Mouse (Mus musculus) midbrain, postnatal 0 days (tissue): ENCODE results near the gene Sox10. TPM values are rescaled to one million over a fixed set of nuclear protein-coding genes. Genes with fewer than 3 reads are reported as not detected.

ENCODE experiments used
- ATAC-seq: fragments of 200-750 bp; cut with Nextera tagmentation; 2 replicates; pipeline ENCODE4 v1.8.0; 2017; ENCODE audit warnings: moderate number of reproducible peaks, mild to moderate bottlenecking, moderate TSS enrichment, moderate library complexity; ENCODE audit not compliant: low FRiP score
- DNase-seq: peaks from one replicate; pipeline ENCODE4 v3.0.0-alpha.2; 2015; ENCODE audit warnings: low spot score
- H3K27ac ChIP-seq: fragments of 300-500 bp; sonication (generic); 2 replicates; pipeline ENCODE4 v1.5.1; 2014; ENCODE audit warnings: low read depth, mild to moderate bottlenecking, low read length, mixed read lengths
- H3K27me3 ChIP-seq: fragments of 300-500 bp; sonication (generic); 2 replicates; pipeline ENCODE4 v1.6.1; 2014; ENCODE audit warnings: low read length, control low read depth, mixed read lengths; ENCODE audit not compliant: insufficient read depth
- H3K36me3 ChIP-seq: fragments of 300-500 bp; sonication (generic); 2 replicates; pipeline ENCODE4 v1.6.1; 2014; ENCODE audit warnings: low read length, control low read depth, mixed read lengths; ENCODE audit not compliant: insufficient read depth
- H3K4me1 ChIP-seq: fragments of 300-500 bp; sonication (generic); 2 replicates; pipeline ENCODE4 v1.6.1; 2014; ENCODE audit warnings: mild to moderate bottlenecking, control low read depth, antibody characterized with exemption, low read length, mixed read lengths; ENCODE audit not compliant: insufficient read depth
- H3K4me2 ChIP-seq: fragments of 300-500 bp; sonication (generic); 2 replicates; pipeline ENCODE4 v1.6.1; 2014; ENCODE audit warnings: low read depth, mild to moderate bottlenecking, low read length, mixed read lengths; ENCODE audit not compliant: poor library complexity, severe bottlenecking
- H3K4me3 ChIP-seq: fragments of 300-500 bp; sonication (generic); 2 replicates; pipeline ENCODE4 v1.5.1; 2014; ENCODE audit warnings: low read depth, mild to moderate bottlenecking, low read length, moderate library complexity
- H3K9ac ChIP-seq: fragments of 300-500 bp; sonication (generic); replicated peaks from 2 replicates; pipeline ENCODE4 v1.6.1; 2014; ENCODE audit warnings: mild to moderate bottlenecking, low read length, moderate library complexity, mixed read lengths; ENCODE audit not compliant: poor library complexity, severe bottlenecking
- H3K9me3 ChIP-seq: fragments of 300-500 bp; sonication (generic); 2 replicates; pipeline ENCODE4 v1.6.1; 2016; ENCODE audit warnings: low read length, control low read depth
- CTCF ChIP-seq: IDR thresholded peaks from 2 replicates; pipeline ENCODE4 v1.5.1; 2016; ENCODE audit warnings: antibody characterized with exemption, mild to moderate bottlenecking
- WGBS: fragments of 180-500 bp; shearing (Covaris S2); extraction: QIAGEN DNeasy Blood & Tissue Kit; methylation state at CpG from one replicate; pipeline ENCODE4 v1.1.7; 2014; 5-methylcytosine and 5-hydroxymethylcytosine counted together
- polyA plus RNA-seq: library from polyadenylated mRNA; unstranded; fragments of >200 nt; fragmentation: Nextera tagmentation; extraction: Ambion mirVana; gene quantifications from 2 replicates; pipeline ENCODE4 v1.2.1, GENCODE M21; 2015
- total RNA-seq: library from RNA; depleted of rRNA; stranded (reverse); fragments of >200 nt; gene quantifications from 2 replicates; pipeline ENCODE4 v1.2.3, GENCODE M21; 2014

Sox10 gene
- total and polyA plus RNA-seq, 2 experiments from 2014 or later, result 6.8 to 19.2 TPM

GRCm38 (mm10) chr15:79140866-79141565, 24.0 kb downstream of the Sox10 start, which contains the start of the genes Polr2f and 1700088E04Rik:
Polr2f (plus strand) TSS chr15:79141009.
1700088E04Rik (minus strand) TSS chr15:79141253.
- H3K9ac ChIP-seq, result peak within 1 kb of the TSS; percentile 75
- peak within 1 kb of the TSS; percentile 92 for H3K4me2 ChIP-seq
- peaks cover 18% of the 10 kb centered on the region; the same call in 1 of the 2 replicates for H3K36me3 ChIP-seq
- no peaks in the 10 kb centered on the region for H3K9me3 ChIP-seq
- under 1% methylated on average over 57 of the region's 57 CpGs for WGBS
- peak within 1 kb of the TSS; percentile 52 for H3K27ac ChIP-seq
- H3K27me3 ChIP-seq, result no peaks in the 10 kb centered on the region
- TF ChIP-seq CTCF, result no peak
- DNase-seq (peak; percentile 97), ATAC-seq (peak; percentile 84)
- H3K4me3 ChIP-seq, result peak within 1 kb of the TSS; percentile 88
- peaks cover 4% of the 10 kb centered on the region; the same call in 1 of the 2 replicates for H3K4me1 ChIP-seq

GRCm38 (mm10) chr15:79139640-79140039, 25.4 kb downstream of the Sox10 start:
- no peak overlapping the region for H3K4me3 ChIP-seq
- DNase-seq (no peak), ATAC-seq (no peak)
- WGBS, result 62% methylated on average over 10 of the region's 10 CpGs
- no peak overlapping the region for H3K9ac ChIP-seq
- H3K4me1 ChIP-seq, result peaks cover 4% of the 10 kb centered on the region; the same call in 1 of the 2 replicates
- H3K27ac ChIP-seq, result no peak overlapping the region
- TF ChIP-seq CTCF, result peak; percentile 69
- H3K9me3 ChIP-seq, result no peaks in the 10 kb centered on the region
- H3K27me3 ChIP-seq, result no peaks in the 10 kb centered on the region
- H3K36me3 ChIP-seq, result peaks cover 7% of the 10 kb centered on the region; the same call in 1 of the 2 replicates
- H3K4me2 ChIP-seq, result no peak overlapping the region

- peaks cover 32% of the 10 kb centered on the region for H3K36me3 ChIP-seq
- DNase-seq (no peak), ATAC-seq (no peak)
- no peak overlapping the region for H3K27ac ChIP-seq
- WGBS, result 61% methylated on average over 11 of the region's 11 CpGs
- no peak overlapping the region for H3K9ac ChIP-seq
- no peak for TF ChIP-seq CTCF
- no peak overlapping the region for H3K4me2 ChIP-seq
- no peaks in the 10 kb centered on the region for H3K9me3 ChIP-seq
- no peak overlapping the region for H3K4me3 ChIP-seq
- H3K4me1 ChIP-seq, result no peaks in the 10 kb centered on the region; the same call in 1 of the 2 replicates
- no peaks in the 10 kb centered on the region for H3K27me3 ChIP-seq
These were observed 29.1 kb downstream of the Sox10 start for GRCm38 (mm10) chr15:79135783-79136575.

GRCm38 (mm10) chr15:79135332-79135731, 29.7 kb downstream of the Sox10 start:
- Histone ChIP-seq H3K9me3 (no peaks in the 10 kb centered on the region), H3K9ac (no peak overlapping the region), H3K27me3 (no peaks in the 10 kb centered on the region), H3K4me3 (no peak overlapping the region), H3K27ac (no peak overlapping the region), H3K4me1 (no peaks in the 10 kb centered on the region; the same call in 1 of the 2 replicates), H3K4me2 (no peak overlapping the region), H3K36me3 (peaks cover 38% of the 10 kb centered on the region)
- TF ChIP-seq CTCF, result no peak
- ATAC-seq (no peak), DNase-seq (no peak)
- 69% methylated on average over 9 of the region's 9 CpGs for WGBS

- no peak overlapping the region for H3K9ac ChIP-seq
- no peak for DNase-seq
- H3K4me1 ChIP-seq, result no peaks in the 10 kb centered on the region
- H3K4me3 ChIP-seq, result no peak overlapping the region
- no peaks in the 10 kb centered on the region for H3K27me3 ChIP-seq
- no peaks in the 10 kb centered on the region for H3K9me3 ChIP-seq
- WGBS, result 82% methylated on average over 9 of the region's 9 CpGs
- H3K36me3 ChIP-seq, result peaks cover 45% of the 10 kb centered on the region
- H3K27ac ChIP-seq, result no peak overlapping the region
- H3K4me2 ChIP-seq, result no peak overlapping the region
- TF ChIP-seq CTCF, result no peak
- no peak for ATAC-seq
These were observed 30.4 kb downstream of the Sox10 start for GRCm38 (mm10) chr15:79134496-79135270.
